Mouse (Mus musculus): ENCODE data around the gene Ang. TPM values are rescaled to one million over a fixed set of nuclear protein-coding genes. Genes with fewer than 3 reads are reported as not detected.

The Ang gene
- total RNA-seq, 2 experiments from 2014 or later, result 8.0 TPM; not detected in 1

Other genes with a start within 250 kb of the Ang start
- gene Tep1, start 220.6 kb upstream of the Ang start, total RNA-seq (2015; ENCODE audit: low replicate concordance), result 12.3 and 13.8 TPM in 2 replicates
- 3.0 and 3.6 TPM in 2 replicates for gene Tep1, start 220.6 kb upstream of the Ang start, total RNA-seq (2017; ENCODE audit: low replicate concordance)
- gene Klhl33, start 193.6 kb upstream of the Ang start, total RNA-seq (2015; ENCODE audit: low replicate concordance), result not detected in 2 replicates
- not detected in 2 replicates for gene Klhl33, start 193.6 kb upstream of the Ang start, total RNA-seq (2017; ENCODE audit: low replicate concordance)
- gene Osgep, start 166.3 kb upstream of the Ang start, total RNA-seq (2015; ENCODE audit: low replicate concordance), result 39.3 and 75.5 TPM in 2 replicates
- 14.8 and 16.6 TPM in 2 replicates for gene Osgep, start 166.3 kb upstream of the Ang start, total RNA-seq (2017; ENCODE audit: low replicate concordance)
- gene Apex1, start 166.2 kb upstream of the Ang start, total RNA-seq (2015; ENCODE audit: low replicate concordance), result 16.6 and 28.9 TPM in 2 replicates
- gene Apex1, start 166.2 kb upstream of the Ang start, total RNA-seq (2017; ENCODE audit: low replicate concordance), result 8.3 and 13.2 TPM in 2 replicates
- 34.4 and 37.8 TPM in 2 replicates for gene Pip4p1, start 160.3 kb upstream of the Ang start, total RNA-seq (2015; ENCODE audit: low replicate concordance)
- gene Pip4p1, start 160.3 kb upstream of the Ang start, total RNA-seq (2017; ENCODE audit: low replicate concordance), result 23.5 and 28.2 TPM in 2 replicates
- gene Pnp, start 160.1 kb upstream of the Ang start, total RNA-seq (2015; ENCODE audit: low replicate concordance), result 256 and 266 TPM in 2 replicates
- 218 and 252 TPM in 2 replicates for gene Pnp, start 160.1 kb upstream of the Ang start, total RNA-seq (2017; ENCODE audit: low replicate concordance)
- not detected in 2 replicates for gene Gm49342, start 146.6 kb upstream of the Ang start, total RNA-seq (2015; ENCODE audit: low replicate concordance)
- gene Gm49342, start 146.6 kb upstream of the Ang start, total RNA-seq (2017; ENCODE audit: low replicate concordance), result 59.7 TPM in 1 of 2 replicates, not detected in the other
- 71.0 and 182 TPM in 2 replicates for gene Pnp2, start 135.2 kb upstream of the Ang start, total RNA-seq (2015; ENCODE audit: low replicate concordance)
- gene Pnp2, start 135.2 kb upstream of the Ang start, total RNA-seq (2017; ENCODE audit: low replicate concordance), result 38.7 and 45.7 TPM in 2 replicates
- gene Rnase10, start 83.4 kb upstream of the Ang start, total RNA-seq (2015; ENCODE audit: low replicate concordance), result not detected in 2 replicates
- gene Rnase10, start 83.4 kb upstream of the Ang start, total RNA-seq (2017; ENCODE audit: low replicate concordance), result not detected in 2 replicates
- gene Rnase9, start 49.3 kb upstream of the Ang start, total RNA-seq (2015; ENCODE audit: low replicate concordance), result not detected in 2 replicates
- not detected in 2 replicates for gene Rnase9, start 49.3 kb upstream of the Ang start, total RNA-seq (2017; ENCODE audit: low replicate concordance)
- gene Rnase11, start 41.0 kb upstream of the Ang start, total RNA-seq (2015; ENCODE audit: low replicate concordance), result not detected in 2 replicates
- gene Rnase11, start 41.0 kb upstream of the Ang start, total RNA-seq (2017; ENCODE audit: low replicate concordance), result not detected in 2 replicates
- gene Rnase12, start 33.5 kb upstream of the Ang start, total RNA-seq (2015; ENCODE audit: low replicate concordance), result 7.1 TPM in 1 of 2 replicates, not detected in the other
- 7.3 TPM in 1 of 2 replicates, not detected in the other for gene Rnase12, start 33.5 kb upstream of the Ang start, total RNA-seq (2017; ENCODE audit: low replicate concordance)
- gene Olfr750, start 16.7 kb upstream of the Ang start, total RNA-seq (2015; ENCODE audit: low replicate concordance), result not detected in 2 replicates
- not detected in 2 replicates for gene Olfr750, start 16.7 kb upstream of the Ang start, total RNA-seq (2017; ENCODE audit: low replicate concordance)
- 8.0 and 11.5 TPM in 2 replicates for gene Rnase4, start 73 bp upstream of the Ang start, total RNA-seq (2015; ENCODE audit: low replicate concordance)
- 6.4 and 10.3 TPM in 2 replicates for gene Rnase4, start 73 bp upstream of the Ang start, total RNA-seq (2017; ENCODE audit: low replicate concordance)
- gene Eddm3b, start 23.3 kb downstream of the Ang start, total RNA-seq (2015; ENCODE audit: low replicate concordance), result not detected in 2 replicates
- not detected in 2 replicates for gene Eddm3b, start 23.3 kb downstream of the Ang start, total RNA-seq (2017; ENCODE audit: low replicate concordance)
- gene Rnase6, start 32.8 kb downstream of the Ang start, total RNA-seq (2015; ENCODE audit: low replicate concordance), result 10.5 and 25.6 TPM in 2 replicates
- gene Rnase6, start 32.8 kb downstream of the Ang start, total RNA-seq (2017; ENCODE audit: low replicate concordance), result 11.7 and 13.3 TPM in 2 replicates
- not detected in 2 replicates for gene Rnase1, start 55.6 kb downstream of the Ang start, total RNA-seq (2015; ENCODE audit: low replicate concordance)
- not detected in 2 replicates for gene Rnase1, start 55.6 kb downstream of the Ang start, total RNA-seq (2017; ENCODE audit: low replicate concordance)
- gene Rnase2b, start 71.1 kb downstream of the Ang start, total RNA-seq (2015; ENCODE audit: low replicate concordance), result not detected in 2 replicates
- not detected in 2 replicates for gene Rnase2b, start 71.1 kb downstream of the Ang start, total RNA-seq (2017; ENCODE audit: low replicate concordance)
- not detected in 2 replicates for gene Ang2, start 108.0 kb downstream of the Ang start, total RNA-seq (2015; ENCODE audit: low replicate concordance)
- gene Ang2, start 108.0 kb downstream of the Ang start, total RNA-seq (2017; ENCODE audit: low replicate concordance), result not detected in 2 replicates
- gene Ear14, start 112.2 kb downstream of the Ang start, total RNA-seq (2015; ENCODE audit: low replicate concordance), result not detected in 2 replicates
- not detected in 2 replicates for gene Ear14, start 112.2 kb downstream of the Ang start, total RNA-seq (2017; ENCODE audit: low replicate concordance)
- not detected in 2 replicates for gene Rnase2a, start 165.0 kb downstream of the Ang start, total RNA-seq (2015; ENCODE audit: low replicate concordance)
- not detected in 2 replicates for gene Rnase2a, start 165.0 kb downstream of the Ang start, total RNA-seq (2017; ENCODE audit: low replicate concordance)

Measured in erythroid progenitor cell, adult 5-6 weeks (primary cell).